Mouse (Mus musculus): Measurements from ENCODE around the gene Cd248.

DNA sequence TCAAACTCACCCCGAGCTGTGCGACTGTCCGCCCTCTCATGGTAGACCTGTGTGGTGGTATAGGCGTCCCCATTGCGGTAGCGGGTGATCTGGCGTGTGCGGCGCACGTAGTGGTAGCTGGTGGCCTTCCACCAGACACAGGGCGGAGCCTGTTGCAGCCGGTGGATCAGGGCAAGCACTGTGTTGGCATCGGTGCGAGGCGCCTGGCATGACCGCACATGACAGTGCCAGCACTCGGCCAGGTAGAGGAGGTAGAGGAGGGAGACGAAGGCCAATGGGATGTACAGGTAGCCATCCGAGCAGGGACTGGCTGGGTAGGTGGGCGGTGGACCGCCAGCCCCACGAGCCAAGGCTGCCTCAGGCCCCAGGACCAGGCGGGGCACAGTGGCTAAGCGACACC lies 14.7 kb downstream of the Cd248 start:
- TF ChIP-seq POLR2A (IDR thresholded peaks at IDR 0.05; ENCODE audit: insufficient read depth, low read depth, low read length), result no peak
- TF ChIP-seq CTCF (IDR thresholded peaks at IDR 0.05), result no peak
- no peak for TF ChIP-seq EP300 (IDR thresholded peaks at IDR 0.05; ENCODE audit: insufficient read depth, low read depth, low read length)

Measured in heart, adult 2 months (tissue).